Mouse (Mus musculus) forebrain, embryonic 12.5 days (tissue): ENCODE measurements at regions not wholly inside any gene's neighbourhood (a gene's known extent, or its start where the extent isn't known, plus 50 kb on each side); places are given as distances from the start of the nearest gene placed in this dataset.

Source experiments
- ATAC-seq: fragments of 200-750 bp; cut with Nextera tagmentation; 2 replicates; pipeline ENCODE4 v1.8.0; 2017; ENCODE audit warnings: moderate TSS enrichment; ENCODE audit not compliant: low FRiP score
- H3K27ac ChIP-seq: fragments of 300-500 bp; sonication (generic); 2 replicates; pipeline ENCODE4 v1.5.1; 2016; ENCODE audit warnings: mild to moderate bottlenecking
- H3K27me3 ChIP-seq: fragments of 300-500 bp; sonication (generic); 2 replicates; pipeline ENCODE4 v1.6.1; 2016; ENCODE audit warnings: mild to moderate bottlenecking
- H3K36me3 ChIP-seq: fragments of 300-500 bp; sonication (generic); replicated peaks from 2 replicates; pipeline ENCODE4 v1.6.1; 2016; ENCODE audit warnings: mild to moderate bottlenecking
- H3K4me1 ChIP-seq: fragments of 300-500 bp; sonication (generic); 2 replicates; pipeline ENCODE4 v1.6.1; 2016
- H3K4me2 ChIP-seq: fragments of 300-500 bp; sonication (generic); 2 replicates; pipeline ENCODE4 v1.6.1; 2016; ENCODE audit warnings: mild to moderate bottlenecking, moderate library complexity
- H3K4me3 ChIP-seq: fragments of 300-500 bp; sonication (generic); replicated peaks from 2 replicates; pipeline ENCODE4 v1.5.1; 2016; ENCODE audit warnings: mild to moderate bottlenecking
- H3K9ac ChIP-seq: fragments of 300-500 bp; sonication (generic); 2 replicates; pipeline ENCODE4 v1.6.1; 2016; ENCODE audit warnings: mild to moderate bottlenecking
- H3K9me3 ChIP-seq: fragments of 300-500 bp; sonication (generic); 2 replicates; pipeline ENCODE4 v1.6.1; 2016
- WGBS: fragments of 180-500 bp; shearing (Covaris S2); methylation state at CpG from one replicate; pipeline ENCODE4 v1.1.7; 2016; 5-methylcytosine and 5-hydroxymethylcytosine counted together

DNA sequence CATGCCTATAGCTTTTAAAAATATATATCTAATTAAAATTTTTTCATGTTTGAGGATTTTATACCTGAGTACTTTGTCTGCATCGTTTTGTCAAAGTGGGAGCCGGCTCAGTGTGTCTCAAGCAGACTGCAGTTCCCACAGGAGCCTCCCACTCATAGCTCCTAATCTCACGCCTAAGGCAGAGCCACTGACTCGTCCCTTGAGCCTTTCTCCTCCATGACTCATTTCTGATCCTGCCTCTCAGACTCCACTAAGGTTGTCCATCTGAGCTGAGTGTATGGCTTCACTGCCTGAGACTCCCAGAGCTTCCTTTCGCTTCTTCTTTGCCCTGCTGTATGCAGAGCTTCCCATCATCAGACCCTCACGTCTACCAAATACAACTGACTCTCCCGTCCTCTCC lies 98.8 kb downstream of the Efnb2 start:
- 82% methylated on average over 7 of the region's 7 CpGs for WGBS
- ATAC-seq = no peak
- H3K4me3 ChIP-seq = no peak overlapping the region
- H3K27me3 ChIP-seq = no peaks in the 10 kb centered on the region
- H3K4me1 ChIP-seq = no peaks in the 10 kb centered on the region
- H3K36me3 ChIP-seq = no peaks in the 10 kb centered on the region
- no peaks in the 10 kb centered on the region for H3K9me3 ChIP-seq
- no peak overlapping the region for H3K27ac ChIP-seq
- H3K9ac ChIP-seq = no peak overlapping the region
- H3K4me2 ChIP-seq = no peak overlapping the region

DNA sequence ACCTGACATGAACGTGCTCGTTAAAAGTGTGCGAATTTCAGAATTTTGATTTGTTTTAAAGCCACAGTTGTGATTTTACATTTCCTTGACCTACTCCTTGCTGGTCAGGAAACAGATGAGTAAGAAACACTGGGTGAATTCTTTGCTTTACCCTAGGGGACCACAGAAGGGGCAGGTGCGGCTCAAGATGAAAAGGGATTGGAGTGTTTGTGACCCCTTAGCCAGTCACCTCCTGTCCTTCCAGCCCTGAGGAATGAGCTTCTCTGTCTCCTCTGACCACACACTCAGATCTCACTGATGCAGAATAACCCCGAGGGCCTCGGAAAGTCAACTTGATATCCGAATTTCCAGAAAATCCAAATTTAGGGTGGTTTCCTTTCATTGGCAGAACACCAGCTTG lies 103.0 kb downstream of the Efnb2 start:
- H3K4me3 ChIP-seq = no peak overlapping the region
- no peaks in the 10 kb centered on the region for H3K36me3 ChIP-seq
- no peak for ATAC-seq
- no peak overlapping the region for H3K4me2 ChIP-seq
- 87% methylated on average over 7 of the region's 7 CpGs for WGBS
- no peak overlapping the region for H3K9ac ChIP-seq
- no peaks in the 10 kb centered on the region for H3K9me3 ChIP-seq
- no peak overlapping the region for H3K27ac ChIP-seq
- no peaks in the 10 kb centered on the region for H3K4me1 ChIP-seq
- H3K27me3 ChIP-seq = no peaks in the 10 kb centered on the region

DNA sequence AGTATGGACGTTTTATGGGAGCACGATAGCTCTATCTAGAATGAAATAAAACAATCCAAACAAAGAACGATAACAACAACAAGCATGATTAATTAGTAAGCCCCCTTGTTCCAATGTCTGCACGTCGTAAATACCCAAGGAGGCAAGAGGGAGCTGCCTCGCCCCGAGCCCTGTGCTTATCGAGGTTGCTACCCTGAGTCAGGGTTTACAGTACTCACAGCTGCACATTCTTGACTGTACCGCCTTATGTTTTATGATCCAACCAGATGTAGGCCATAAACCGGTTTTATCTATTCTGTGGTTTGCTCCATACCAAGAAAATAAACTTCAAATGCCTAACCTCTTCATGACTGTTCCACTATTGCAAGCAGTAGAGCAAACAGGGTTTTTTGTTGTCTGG lies 104.9 kb downstream of the Efnb2 start:
- Histone ChIP-seq H3K36me3 (no peaks in the 10 kb centered on the region), H3K27ac (no peak overlapping the region), H3K4me3 (no peak overlapping the region), H3K4me1 (no peaks in the 10 kb centered on the region), H3K9ac (no peak overlapping the region), H3K4me2 (no peak overlapping the region), H3K27me3 (no peaks in the 10 kb centered on the region), H3K9me3 (no peaks in the 10 kb centered on the region)
- WGBS = 90% methylated on average over 10 of the region's 10 CpGs
- ATAC-seq = no peak

GRCm38 (mm10) chr8:8554691-8555090 lies 106.4 kb downstream of the Efnb2 start:
- Histone ChIP-seq H3K27ac (no peak overlapping the region), H3K4me1 (no peaks in the 10 kb centered on the region), H3K9me3 (no peaks in the 10 kb centered on the region), H3K4me3 (no peak overlapping the region), H3K36me3 (no peaks in the 10 kb centered on the region), H3K4me2 (no peak overlapping the region), H3K27me3 (no peaks in the 10 kb centered on the region), H3K9ac (no peak overlapping the region)
- 91% methylated on average over 5 of the region's 5 CpGs for WGBS
- no peak for ATAC-seq

DNA sequence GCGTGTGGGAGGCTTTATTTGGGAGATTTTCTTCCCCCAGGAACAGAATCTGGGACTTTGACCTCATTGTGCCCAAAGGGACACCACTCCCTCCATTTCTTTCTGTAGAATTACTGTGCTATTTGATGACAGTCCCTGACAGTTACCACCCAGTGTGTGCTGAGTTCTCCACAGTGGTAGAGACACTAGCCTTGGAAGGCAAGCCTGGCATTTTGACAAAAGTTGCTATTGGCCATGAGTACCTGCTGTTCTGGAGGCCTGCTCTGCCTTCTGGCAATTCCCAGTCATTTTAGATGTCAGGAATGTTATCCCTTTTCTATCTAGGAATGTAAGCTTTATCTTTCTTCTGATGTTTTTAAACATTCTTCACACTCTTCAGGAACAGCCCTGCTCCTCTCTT lies 108.3 kb downstream of the Efnb2 start:
- Histone ChIP-seq H3K27ac (no peak overlapping the region), H3K9ac (no peak overlapping the region), H3K9me3 (no peaks in the 10 kb centered on the region), H3K4me3 (no peak overlapping the region), H3K4me2 (no peak overlapping the region), H3K4me1 (no peaks in the 10 kb centered on the region), H3K27me3 (no peaks in the 10 kb centered on the region), H3K36me3 (no peaks in the 10 kb centered on the region)
- no peak for ATAC-seq
- 80% methylated on average over 1 of the region's 1 CpGs for WGBS

DNA sequence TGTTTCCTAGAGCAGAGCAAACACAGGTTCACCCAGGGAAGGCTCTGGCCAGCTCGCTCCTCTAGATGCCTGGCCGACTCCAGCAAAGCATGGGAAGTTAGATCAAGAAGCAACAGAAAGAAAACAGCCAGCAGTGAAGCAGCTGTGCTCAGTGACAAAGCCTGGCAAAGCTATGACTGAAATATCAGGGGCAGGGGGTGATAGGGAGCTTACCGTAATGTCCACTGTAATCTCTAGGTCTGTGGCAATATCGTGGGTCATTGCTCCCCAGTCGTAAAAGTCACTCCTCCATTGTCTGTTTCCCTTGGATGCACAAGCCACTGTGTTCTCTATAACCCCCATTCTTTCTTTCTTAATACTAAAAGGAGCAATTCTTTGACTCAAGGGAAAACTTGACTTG lies 124.4 kb downstream of the Efnb2 start:
- WGBS = 77% methylated on average over 5 of the region's 5 CpGs
- no peak overlapping the region for H3K27ac ChIP-seq

DNA sequence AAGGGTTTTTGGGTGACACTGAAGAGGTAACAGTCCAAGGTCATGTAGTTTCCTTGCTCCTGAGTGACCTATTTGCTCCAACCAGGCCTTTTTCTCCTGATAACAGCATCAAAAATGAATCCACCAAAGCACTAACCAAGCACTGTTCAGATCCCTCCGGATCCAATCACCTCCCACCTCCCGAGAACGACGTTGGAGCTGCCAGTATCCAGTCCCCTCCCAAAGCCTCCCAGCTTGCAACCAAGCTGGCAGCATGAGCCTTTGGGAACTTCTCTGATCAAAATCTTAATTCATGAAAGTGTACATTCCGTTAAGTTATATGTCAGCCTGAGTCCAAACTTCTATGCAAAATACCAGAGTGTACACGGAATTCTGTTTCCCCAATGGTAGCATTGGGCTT lies 126.3 kb downstream of the Efnb2 start:
- Histone ChIP-seq H3K9me3 (no peaks in the 10 kb centered on the region), H3K4me3 (no peak overlapping the region), H3K27ac (no peak overlapping the region), H3K27me3 (peaks cover 4% of the 10 kb centered on the region; the same call in 1 of the 2 replicates), H3K9ac (no peak overlapping the region), H3K36me3 (no peaks in the 10 kb centered on the region), H3K4me2 (no peak overlapping the region), H3K4me1 (no peaks in the 10 kb centered on the region)
- 59% methylated on average over 6 of the region's 6 CpGs for WGBS
- ATAC-seq = no peak

More for the DNA sequence above, 124.4 kb downstream of the Efnb2 start:
- Histone ChIP-seq H3K4me2 (no peak overlapping the region), H3K36me3 (no peaks in the 10 kb centered on the region), H3K4me1 (no peaks in the 10 kb centered on the region), H3K9me3 (no peaks in the 10 kb centered on the region), H3K4me3 (no peak overlapping the region), H3K27me3 (peaks cover 4% of the 10 kb centered on the region; the same call in 1 of the 2 replicates), H3K9ac (no peak overlapping the region)
- ATAC-seq = no peak

DNA sequence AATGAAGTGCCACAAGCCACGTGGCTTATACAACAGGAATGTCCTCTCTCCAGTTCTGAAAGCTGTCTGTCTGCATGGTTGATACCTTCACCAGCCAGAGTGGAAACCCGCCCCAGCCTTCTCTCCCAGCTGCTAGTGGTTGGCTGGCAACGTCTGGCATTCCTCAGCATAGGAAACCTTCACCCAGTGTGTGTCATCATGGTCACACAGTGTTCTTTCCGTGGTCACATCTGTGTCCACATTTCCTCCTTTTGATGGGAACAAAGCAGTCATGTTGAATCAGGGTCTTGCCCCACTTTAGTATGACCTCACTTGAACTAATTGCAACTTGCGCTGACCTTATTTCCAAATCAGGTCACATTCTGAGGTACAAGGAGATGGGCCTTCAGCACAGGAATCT lies 128.1 kb downstream of the Efnb2 start:
- ATAC-seq = no peak
- 90% methylated on average over 5 of the region's 5 CpGs for WGBS
- no peaks in the 10 kb centered on the region for H3K4me1 ChIP-seq

DNA sequence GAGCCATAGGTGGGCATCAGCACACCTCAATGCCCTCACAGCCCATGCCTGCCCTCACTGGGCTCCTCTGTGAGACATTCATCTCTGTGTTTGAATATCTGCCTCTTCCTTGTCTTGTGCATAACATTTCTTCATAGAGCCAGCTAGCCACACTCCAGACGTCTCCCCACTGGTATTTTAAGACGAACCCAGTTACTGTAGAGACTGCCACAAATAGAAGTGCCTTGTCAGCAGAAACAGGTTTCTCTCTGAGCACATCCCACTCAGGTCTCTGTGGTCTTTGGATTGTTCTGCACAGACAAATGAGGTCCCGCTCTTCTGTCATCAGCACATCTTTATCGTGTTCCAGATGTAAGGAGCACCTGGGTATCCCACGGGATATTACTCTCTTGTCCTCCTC lies 130.5 kb downstream of the Efnb2 start:
- Histone ChIP-seq H3K9ac (no peak overlapping the region), H3K4me1 (no peaks in the 10 kb centered on the region), H3K36me3 (no peaks in the 10 kb centered on the region), H3K9me3 (no peaks in the 10 kb centered on the region), H3K4me3 (no peak overlapping the region), H3K4me2 (no peak overlapping the region), H3K27me3 (no peaks in the 10 kb centered on the region), H3K27ac (no peak overlapping the region)
- WGBS = 77% methylated on average over 5 of the region's 5 CpGs
- no peak for ATAC-seq

More for the DNA sequence above, 128.1 kb downstream of the Efnb2 start:
- H3K4me3 ChIP-seq = no peak overlapping the region
- H3K27ac ChIP-seq = no peak overlapping the region
- no peak overlapping the region for H3K9ac ChIP-seq
- no peak overlapping the region for H3K4me2 ChIP-seq
- H3K9me3 ChIP-seq = no peaks in the 10 kb centered on the region
- H3K27me3 ChIP-seq = no peaks in the 10 kb centered on the region
- no peaks in the 10 kb centered on the region for H3K36me3 ChIP-seq

- Histone ChIP-seq H3K9ac (no peak overlapping the region), H3K4me2 (no peak overlapping the region), H3K27ac (no peak overlapping the region), H3K9me3 (peaks cover 2% of the 10 kb centered on the region; the same call in 1 of the 2 replicates), H3K4me3 (no peak overlapping the region), H3K4me1 (peaks cover 11% of the 10 kb centered on the region), H3K27me3 (no peaks in the 10 kb centered on the region), H3K36me3 (no peaks in the 10 kb centered on the region)
- peak; percentile 61; the same call in 1 of the 2 replicates for ATAC-seq
- 83% methylated on average over 1 of the region's 1 CpGs for WGBS
Observed at GRCm38 (mm10) chr8:8521532-8521931, 139.5 kb downstream of the Efnb2 start.

GRCm38 (mm10) chr8:8519772-8520191 lies 141.3 kb downstream of the Efnb2 start:
- peaks cover 11% of the 10 kb centered on the region for H3K4me1 ChIP-seq
- H3K36me3 ChIP-seq = no peaks in the 10 kb centered on the region
- H3K27me3 ChIP-seq = no peaks in the 10 kb centered on the region
- H3K4me3 ChIP-seq = no peak overlapping the region
- ATAC-seq = no peak
- no peak overlapping the region for H3K27ac ChIP-seq
- WGBS = 90% methylated on average over 3 of the region's 3 CpGs
- peaks cover 2% of the 10 kb centered on the region; the same call in 1 of the 2 replicates for H3K9me3 ChIP-seq
- H3K9ac ChIP-seq = no peak overlapping the region
- no peak overlapping the region for H3K4me2 ChIP-seq

- Histone ChIP-seq H3K27me3 (no peaks in the 10 kb centered on the region), H3K4me2 (no peak overlapping the region)
- 87% methylated on average over 2 of the region's 2 CpGs for WGBS
Observed at GRCm38 (mm10) chr8:8517599-8517998, 143.4 kb downstream of the Efnb2 start.

GRCm38 (mm10) chr8:8516272-8516671 lies 144.8 kb downstream of the Efnb2 start:
- H3K4me3 ChIP-seq = no peak overlapping the region
- H3K27me3 ChIP-seq = no peaks in the 10 kb centered on the region
- no peak overlapping the region for H3K27ac ChIP-seq
- H3K9me3 ChIP-seq = peaks cover 2% of the 10 kb centered on the region; the same call in 1 of the 2 replicates
- no peaks in the 10 kb centered on the region for H3K36me3 ChIP-seq
- peaks cover 4% of the 10 kb centered on the region for H3K4me1 ChIP-seq
- no peak for ATAC-seq
- H3K4me2 ChIP-seq = no peak overlapping the region
- WGBS = 41% methylated on average over 1 of the region's 1 CpGs
- H3K9ac ChIP-seq = no peak overlapping the region

More at GRCm38 (mm10) chr8:8517599-8517998, 143.4 kb downstream of the Efnb2 start:
- Histone ChIP-seq H3K36me3 (no peaks in the 10 kb centered on the region), H3K9me3 (peaks cover 2% of the 10 kb centered on the region; the same call in 1 of the 2 replicates), H3K4me3 (no peak overlapping the region), H3K9ac (no peak overlapping the region), H3K4me1 (peaks cover 11% of the 10 kb centered on the region), H3K27ac (no peak overlapping the region)
- no peak for ATAC-seq
